Mouse (Mus musculus) heart, postnatal 14 days (tissue): Measurements from ENCODE around the gene Rhof. TPM values are rescaled to one million over a fixed set of nuclear protein-coding genes. Genes with fewer than 3 reads are reported as not detected.

Experiments
- total RNA-seq, 2 experiments: library from RNA; stranded (reverse); gene quantifications; 2 replicates each; pipeline ENCODE4 v1.2.3; 2021

Rhof gene
- total RNA-seq, 2 experiments from 2014 or later, result 0.48 to 0.61 TPM

Other genes with a start within 250 kb of the Rhof start
- 10 to 100 TPM; 16.9 to 17.3 TPM for gene Kdm2b, start 142.9 kb downstream of the Rhof start, total RNA-seq
- gene Orai1, start 117.6 kb downstream of the Rhof start, total RNA-seq, result 10 to 100 TPM; 17.2 to 19.5 TPM
- gene Morn3, start 85.7 kb downstream of the Rhof start, total RNA-seq, result under 1 TPM in 1 of 2 experiments, not detected in 1; 0.93 TPM
- 10 to 100 TPM; 10.6 to 12.1 TPM for gene Tmem120b, start 64.3 kb downstream of the Rhof start, total RNA-seq
- gene Setd1b, start 9.5 kb upstream of the Rhof start, total RNA-seq, result 10 to 100 TPM; 18.1 to 21.3 TPM
- 10 to 100 TPM; 17.8 to 18.0 TPM for gene Psmd9, start 36.7 kb upstream of the Rhof start, total RNA-seq
- gene Hpd, start 50.0 kb upstream of the Rhof start, total RNA-seq, result under 1 TPM in 1 of 2 experiments, not detected in 1; 0.41 TPM
- under 1 TPM; 0.81 to 0.93 TPM for gene Wdr66, start 119.4 kb upstream of the Rhof start, total RNA-seq
- gene Bcl7a, start 211.1 kb upstream of the Rhof start, total RNA-seq, result 1 to 10 TPM; 9.1 to 9.5 TPM